Mouse (Mus musculus) gastrocnemius, postnatal 36 days (tissue): ENCODE results near the gene Zdhhc23. TPM values are rescaled to one million over a fixed set of nuclear protein-coding genes. Genes with fewer than 3 reads are reported as not detected.

Experiments used
- DNase-seq, 2 experiments: peaks; one replicate each; pipeline ENCODE4 v3.0.0; 2022
- intact Hi-C: fragments of 180-260 bp; cut with DNase I; formaldehyde crosslinking; loops from one replicate; pipeline ENCODE4 v1.15.1; 2025
- microRNA-seq, 2 experiments: library from miRNA; unstranded; fragments of <30 nt; microRNA quantifications; one replicate each; pipeline ENCODE4 v1.2.0; 2021
- total RNA-seq, 2 experiments: library from RNA; stranded (reverse); gene quantifications; 2 replicates each; pipeline ENCODE4 v1.2.3; 2021

Zdhhc23 gene
- total RNA-seq, 2 experiments from 2014 or later: 7.5 to 10.9 TPM

DNA sequence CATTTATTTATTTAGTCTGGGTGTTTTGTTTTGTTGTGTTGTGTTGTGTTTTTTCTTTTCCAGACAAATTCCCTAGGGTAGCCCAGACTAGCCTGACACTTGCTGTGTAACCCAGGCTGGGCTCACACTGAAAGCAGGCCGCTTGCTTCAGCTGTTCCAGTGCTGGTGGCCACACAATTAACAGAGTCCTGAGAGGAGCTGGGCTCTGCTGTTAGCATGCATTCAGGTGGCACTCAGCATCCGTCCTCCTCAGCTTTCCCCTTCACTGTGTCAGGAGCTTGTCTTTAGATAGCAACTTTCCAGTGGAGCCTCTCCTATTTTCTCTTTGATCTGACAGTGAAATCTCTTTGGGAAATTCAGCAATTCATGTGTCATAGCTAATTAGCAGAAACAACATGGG, 57.6 kb downstream of the Zdhhc23 start:
- no peak for DNase-seq
- intact Hi-C loops: no loop called here

GRCm38 (mm10) chr16:43918867-43919266, 60.7 kb downstream of the Zdhhc23 start:
- no peak for DNase-seq
- intact Hi-C loops: no loop called here

Small RNA genes within 50 kb of the gene (microRNA-seq; reads per million reads assigned to microRNA genes)
- gene Mir3470b: 0 reads per million in 2 experiments

Other genes starting within 250 kb of the Zdhhc23 start
- not detected for gene Drd3, start 225.8 kb downstream of the Zdhhc23 start, total RNA-seq
- 1 to 10 TPM; 1.9 to 2.0 TPM for gene Ccdc191, start 90.0 kb downstream of the Zdhhc23 start, total RNA-seq
- gene Qtrt2, start 53.0 kb downstream of the Zdhhc23 start, total RNA-seq: 10 to 100 TPM in 1 of 2 experiments, 1 to 10 TPM in 1; 8.4 to 10.8 TPM
- gene Gramd1c, start 83.6 kb upstream of the Zdhhc23 start, total RNA-seq: under 1 TPM; 0.20 to 0.38 TPM
- 10 to 100 TPM; 20.5 to 21.6 TPM for gene Atp6v1a, start 159.9 kb upstream of the Zdhhc23 start, total RNA-seq
- gene Naa50, start 160.0 kb upstream of the Zdhhc23 start, total RNA-seq: 100 to 1,000 TPM; 161 to 167 TPM
- gene Usf3, start 193.5 kb upstream of the Zdhhc23 start, total RNA-seq: 10 to 100 TPM; 33.2 to 35.6 TPM